Mouse (Mus musculus) layer of hippocampus, postnatal 14 days (tissue): ENCODE measurements at regions not wholly inside any gene's neighbourhood (a gene's known extent, or its start where the extent isn't known, plus 50 kb on each side); places are given as distances from the start of the nearest gene placed in this dataset.

Experiments used
- DNase-seq, 2 experiments: peaks; one replicate each; pipeline ENCODE4 v3.0.0; 2021 to 2022; ENCODE audit warnings: low spot score in 2 of 2, mixed read lengths in 1 of 2

- no peak for DNase-seq
Measured at GRCm38 (mm10) chr8:116314429-116315092, 190.2 kb upstream of the Dynlrb2 start.

GRCm38 (mm10) chr8:116298891-116299290, 205.9 kb upstream of the Dynlrb2 start:
- DNase-seq: no peak

DNA sequence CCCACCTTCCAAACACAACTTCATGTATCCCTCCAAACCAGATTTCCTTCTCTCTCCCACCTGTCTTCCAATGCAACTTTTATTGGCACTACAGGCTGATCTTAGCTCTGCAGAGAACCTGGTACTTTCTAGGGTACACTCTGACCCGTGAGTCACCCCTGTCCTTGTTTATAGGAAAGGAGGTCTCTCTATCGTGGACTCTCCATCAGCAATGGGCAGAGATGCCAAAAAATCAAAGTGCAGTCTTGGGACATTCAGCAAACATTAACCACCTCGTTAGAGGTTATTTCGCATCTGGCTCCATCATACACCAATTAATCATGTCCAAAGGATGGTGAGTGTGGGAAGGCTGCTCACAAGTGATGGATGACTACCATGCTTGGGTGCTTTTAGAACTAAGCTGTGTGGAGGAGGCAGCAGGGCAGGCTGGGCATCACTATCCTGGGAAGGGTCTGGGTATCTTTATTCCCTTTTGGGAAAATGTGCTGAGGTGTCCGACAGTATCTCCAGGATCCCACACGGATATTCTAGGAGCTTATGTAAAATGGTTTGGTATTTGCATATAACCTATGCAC, 214.0 kb upstream of the Dynlrb2 start:
- DNase-seq: no peak

DNA sequence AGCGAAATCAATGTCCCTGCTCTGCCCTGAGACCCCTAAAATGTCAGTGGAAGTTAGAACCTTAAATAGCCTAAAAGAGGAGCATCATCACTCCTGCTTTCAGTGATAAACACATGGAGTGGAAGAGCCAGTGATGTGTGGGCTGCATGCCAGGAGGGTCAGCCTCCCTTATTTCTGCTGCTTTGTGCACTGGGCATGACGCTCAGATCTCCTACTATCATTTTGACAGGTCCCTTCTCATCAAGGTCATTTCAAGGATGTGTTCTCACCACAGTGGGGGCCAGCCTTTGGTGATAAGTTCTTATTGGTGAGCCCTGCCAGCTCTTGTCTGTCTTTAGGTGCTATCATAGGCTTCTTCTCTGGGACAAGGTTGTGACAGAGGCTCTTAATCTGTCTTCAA, 215.5 kb upstream of the Dynlrb2 start:
- DNase-seq: no peak

DNA sequence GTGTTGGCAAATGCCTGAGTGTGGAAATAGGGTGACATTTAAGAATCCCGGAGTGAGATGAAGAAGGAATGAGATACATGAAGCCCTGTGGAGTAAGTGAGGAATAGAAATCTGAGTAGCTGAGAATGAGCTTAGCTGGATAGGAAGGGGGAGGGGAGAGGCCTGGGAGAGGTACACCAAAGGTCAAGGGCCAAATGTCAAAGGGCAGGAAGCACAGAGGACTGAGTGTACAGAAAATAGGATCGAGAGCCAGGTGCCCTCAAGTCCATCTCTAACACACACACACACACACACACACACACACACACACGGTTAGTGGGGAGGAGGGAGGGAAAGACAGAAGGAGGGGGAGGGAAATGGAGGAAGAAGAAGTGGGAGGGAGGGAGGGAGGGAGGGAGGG, 220.8 kb upstream of the Dynlrb2 start:
- no peak for DNase-seq

GRCm38 (mm10) chr8:116282341-116282740, 222.4 kb upstream of the Dynlrb2 start:
- no peak for DNase-seq

DNA sequence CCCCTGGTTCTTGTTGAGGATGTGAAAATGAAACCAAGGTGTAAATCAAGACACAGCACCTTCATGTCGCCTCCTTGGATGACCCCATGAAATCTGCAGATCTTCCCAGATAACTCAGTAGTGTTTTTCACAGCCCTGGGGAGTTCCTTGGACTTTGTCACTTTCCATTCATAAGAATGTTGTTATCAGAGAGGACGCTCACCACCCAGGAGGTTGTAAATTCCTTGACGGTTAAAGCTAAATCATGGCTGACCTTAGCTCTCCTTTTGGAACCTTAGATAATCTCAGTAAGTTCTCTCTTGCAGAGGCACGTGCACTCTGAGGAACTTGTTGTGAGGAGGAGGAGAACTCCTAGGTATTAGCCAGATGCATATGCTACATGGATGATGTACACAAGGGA, 229.8 kb upstream of the Dynlrb2 start:
- DNase-seq: no peak

DNA sequence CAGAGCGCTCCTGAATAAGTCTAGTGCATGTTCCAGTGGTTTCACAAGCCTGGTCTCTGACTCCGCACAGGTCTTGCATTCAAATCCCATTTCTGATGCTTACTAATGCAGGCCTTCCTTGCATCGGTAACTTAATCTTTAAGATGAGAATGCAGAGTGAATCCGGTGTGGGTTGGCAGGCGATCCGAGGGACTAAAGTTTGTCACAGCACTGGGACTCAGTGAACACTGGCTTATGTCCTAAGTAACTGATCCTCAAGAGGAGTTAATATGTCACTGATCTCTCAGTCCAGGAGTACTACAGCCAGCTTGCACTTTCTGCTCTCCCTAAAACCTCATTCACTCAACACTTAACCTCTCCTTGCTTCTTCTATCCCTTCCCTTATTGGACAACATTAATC, 233.5 kb upstream of the Dynlrb2 start:
- DNase-seq: no peak

- DNase-seq: no peak
Measured at GRCm38 (mm10) chr8:116269393-116269792, 235.4 kb upstream of the Dynlrb2 start.

DNA sequence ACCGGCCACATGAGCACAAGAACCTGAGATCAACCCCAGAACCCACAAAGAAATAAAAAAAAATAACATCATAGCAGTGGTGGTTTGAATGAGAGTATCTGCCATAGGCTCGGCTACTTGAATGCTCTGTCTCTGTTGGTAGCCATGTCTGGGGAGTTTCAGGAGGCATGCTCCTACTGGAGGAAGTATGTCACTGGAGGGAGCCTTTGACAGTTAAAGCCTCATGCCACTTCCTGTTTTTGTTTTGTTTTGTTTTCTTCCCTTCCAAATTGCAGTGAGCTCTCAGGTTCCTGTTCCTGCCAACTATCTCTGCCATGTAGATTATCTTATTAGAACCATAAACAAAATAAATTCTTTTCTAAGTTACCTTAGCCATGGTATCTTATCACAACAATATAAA, 236.1 kb upstream of the Dynlrb2 start:
- no peak for DNase-seq

DNA sequence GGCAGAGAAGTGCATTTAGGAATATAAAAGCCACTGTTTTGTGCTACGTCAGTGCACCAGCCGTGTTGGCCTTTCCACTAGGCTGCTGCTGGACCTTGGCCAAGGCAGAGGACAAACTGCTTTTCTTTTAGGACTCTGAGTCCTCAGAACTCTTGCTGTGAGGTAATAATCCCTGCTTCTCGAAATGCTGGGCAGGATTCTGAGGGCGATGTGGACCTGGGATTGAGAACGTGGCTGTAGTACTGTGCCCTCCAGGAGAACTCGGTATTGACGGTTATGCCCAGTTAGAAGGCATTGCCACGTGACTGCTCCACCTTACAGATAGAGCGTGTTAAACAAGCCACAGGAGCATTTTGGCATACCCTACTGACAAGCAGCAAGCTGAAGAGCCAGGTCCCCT, 236.6 kb upstream of the Dynlrb2 start:
- peak; percentile 5 to 45 for DNase-seq

DNA sequence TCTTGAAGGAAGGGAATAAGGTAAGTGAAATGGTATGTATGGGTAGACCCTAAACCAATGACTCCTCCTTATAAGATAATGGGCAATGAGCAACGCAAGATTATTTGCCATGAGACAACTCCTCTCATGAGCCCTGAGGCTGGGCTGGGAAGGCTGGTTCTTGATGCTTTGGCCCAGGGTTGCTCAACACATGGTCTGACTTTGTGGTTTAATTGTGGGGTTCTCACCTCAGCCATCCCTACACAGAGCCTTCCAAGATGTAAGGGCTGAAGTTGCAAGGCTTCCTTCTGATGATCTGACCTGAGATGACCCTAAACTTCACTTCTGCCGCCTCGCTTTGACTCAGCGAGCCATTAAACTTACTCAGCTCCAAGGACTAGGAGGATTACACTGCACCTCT, 237.8 kb upstream of the Dynlrb2 start:
- no peak for DNase-seq

- no peak for DNase-seq
Measured at GRCm38 (mm10) chr8:116265591-116265990, 239.2 kb upstream of the Dynlrb2 start.

DNA sequence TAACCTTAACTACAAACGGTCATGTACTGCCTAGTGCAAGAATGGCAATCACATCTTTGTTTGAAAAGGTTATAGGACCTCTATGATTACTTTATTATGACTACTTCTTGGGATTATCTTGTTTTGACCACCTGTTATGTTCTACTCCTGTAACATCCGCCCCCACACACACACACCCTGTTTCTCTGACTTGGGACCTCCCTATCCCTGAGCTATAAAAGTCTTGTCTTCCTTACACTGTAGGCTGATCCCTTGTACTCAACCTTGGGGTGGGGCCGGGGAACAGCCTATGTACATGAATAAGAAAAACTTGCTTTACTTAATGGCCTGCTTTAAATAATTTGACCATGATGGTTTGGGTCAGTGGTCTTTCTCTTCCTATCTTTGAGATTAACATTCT, 240.7 kb upstream of the Dynlrb2 start:
- DNase-seq: no peak

- DNase-seq: no peak
Measured at GRCm38 (mm10) chr8:116261286-116261685, 243.5 kb upstream of the Dynlrb2 start.

DNA sequence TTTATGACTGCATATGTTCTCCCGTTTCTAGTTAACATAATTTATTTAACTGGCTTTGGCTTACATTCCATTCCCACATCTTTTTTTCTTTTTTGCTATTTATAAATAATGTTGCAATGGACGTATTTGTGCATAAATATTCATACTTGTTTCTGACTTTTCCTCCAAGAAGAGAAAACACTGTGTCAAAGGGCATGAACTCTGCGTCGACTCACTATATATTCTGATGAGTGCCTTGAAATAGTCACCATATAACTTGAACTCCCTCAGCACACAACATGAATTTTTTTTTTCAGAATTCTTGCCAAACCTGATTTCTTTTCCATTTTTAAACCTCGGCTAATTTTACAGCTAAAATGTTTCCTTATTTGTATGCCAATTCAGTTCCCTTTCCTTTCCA, 249.4 kb upstream of the Dynlrb2 start:
- DNase-seq: no peak

- no peak for DNase-seq
Measured at GRCm38 (mm10) chr8:116252455-116253216, 252.1 kb upstream of the Dynlrb2 start.

GRCm38 (mm10) chr8:116248398-116248797, 256.4 kb upstream of the Dynlrb2 start:
- DNase-seq: no peak

DNA sequence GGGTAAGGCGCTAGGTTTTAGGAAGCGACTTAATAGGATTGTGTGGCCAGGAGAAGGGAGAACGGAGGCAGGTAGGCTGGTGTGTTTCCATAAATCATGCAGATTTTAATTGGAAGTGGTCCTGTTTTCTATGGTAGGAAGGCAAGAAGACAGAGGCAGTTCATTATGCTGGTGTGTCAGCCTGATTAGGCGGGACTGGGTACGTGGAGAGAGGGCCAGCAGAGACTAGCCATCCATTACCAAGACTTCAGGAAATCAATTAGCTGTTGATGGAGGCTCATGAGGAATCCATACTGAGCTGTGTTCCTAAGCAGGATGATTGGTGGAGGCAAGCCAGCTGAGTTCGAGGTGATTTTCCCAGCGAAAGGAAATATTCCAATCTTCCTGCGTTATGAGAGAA, 261.3 kb upstream of the Dynlrb2 start:
- no peak for DNase-seq

GRCm38 (mm10) chr8:116242972-116243371, 261.8 kb upstream of the Dynlrb2 start:
- no peak for DNase-seq

- no peak for DNase-seq
Measured at GRCm38 (mm10) chr8:116241987-116242242, 262.9 kb upstream of the Dynlrb2 start.

DNA sequence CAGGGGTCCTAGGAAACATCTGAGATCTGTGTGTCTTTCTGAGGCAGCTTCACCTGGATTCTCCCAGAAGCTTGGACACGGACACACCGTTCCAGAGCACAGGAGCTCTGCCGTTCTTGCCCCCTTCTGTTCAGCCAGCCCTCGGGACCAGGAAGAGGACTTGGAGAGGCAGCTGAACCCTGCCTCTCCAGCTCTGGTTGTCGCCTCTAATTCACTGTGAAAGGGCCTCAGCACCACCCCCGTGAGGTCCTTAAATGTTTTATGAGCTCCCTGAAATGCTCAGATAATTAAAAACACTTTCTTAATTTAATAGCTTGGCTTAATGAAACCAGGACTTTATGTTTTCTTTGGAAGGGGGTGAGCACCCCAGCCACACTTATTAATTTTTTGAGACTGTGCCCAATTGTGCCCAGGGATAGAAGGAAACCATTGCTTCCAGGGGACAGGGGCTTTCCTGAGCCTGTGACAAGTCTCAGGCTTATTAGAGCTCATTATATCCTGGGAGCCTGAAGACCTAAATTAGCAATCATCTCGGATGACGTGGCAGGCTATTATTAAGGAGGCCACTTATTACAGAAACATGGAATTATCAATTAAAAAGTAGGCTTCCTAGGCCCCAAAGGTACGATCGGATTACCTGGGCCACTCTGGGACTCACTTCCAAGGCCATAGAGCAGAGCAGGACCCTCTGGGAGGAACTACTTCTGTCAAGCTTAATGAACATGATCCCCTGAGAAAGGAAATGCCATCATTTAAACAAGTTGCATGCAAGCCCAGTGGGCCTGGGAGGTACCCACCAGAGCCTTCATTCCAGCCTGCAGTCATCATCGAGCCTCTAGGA, 263.4 kb upstream of the Dynlrb2 start:
- DNase-seq: no peak
